Mouse (Mus musculus): ENCODE data around the gene Ormdl3.
A peak's percentile ranks its signal among the peaks of the same experiment; 100 is the strongest.
"Not testable (repeated sequence)": the region's sequence is repeated elsewhere in the genome, so short reads cannot be mapped to it uniquely, and the experiment has no call there.

Ormdl3 gene

DNA sequence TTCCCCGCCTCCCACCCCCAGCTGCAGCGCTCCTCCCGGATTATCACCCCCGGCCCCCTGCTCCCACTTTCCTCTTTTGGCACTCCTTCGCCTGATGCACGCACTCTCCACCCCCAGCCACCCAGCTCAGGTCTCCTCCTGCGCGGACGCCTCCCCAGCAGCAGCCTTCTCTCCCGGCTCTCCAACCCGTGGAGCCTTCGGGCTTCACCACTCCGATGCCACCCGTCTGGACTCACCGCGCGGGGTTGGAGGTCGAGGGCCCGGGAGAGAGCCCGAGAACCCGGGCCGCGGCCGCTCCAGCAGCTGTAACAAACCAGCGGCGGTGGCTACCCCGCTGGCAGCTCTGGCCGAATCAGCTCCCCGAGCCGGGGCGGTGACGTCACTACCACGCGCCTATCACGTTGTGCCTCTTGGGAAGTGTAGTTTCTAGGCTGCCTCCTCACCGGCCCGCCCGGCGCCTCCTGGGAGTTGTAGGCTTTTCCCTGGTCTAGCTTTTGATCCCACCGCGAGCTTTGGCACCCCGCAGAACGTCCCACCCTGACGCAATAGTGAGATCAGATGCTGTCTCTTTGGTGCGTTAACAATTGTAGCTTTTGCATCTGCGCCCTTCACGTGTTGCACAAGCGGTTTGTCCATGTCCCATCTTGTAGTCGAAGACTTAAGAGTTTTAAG is at the start of gene Ormdl3:
TSS of gene Ormdl3 (minus strand) at position 477 of the 672 bp plus-strand sequence.
- peak; percentile 96 for DNase-seq (ENCODE audit: low read depth, low spot score)

DNA sequence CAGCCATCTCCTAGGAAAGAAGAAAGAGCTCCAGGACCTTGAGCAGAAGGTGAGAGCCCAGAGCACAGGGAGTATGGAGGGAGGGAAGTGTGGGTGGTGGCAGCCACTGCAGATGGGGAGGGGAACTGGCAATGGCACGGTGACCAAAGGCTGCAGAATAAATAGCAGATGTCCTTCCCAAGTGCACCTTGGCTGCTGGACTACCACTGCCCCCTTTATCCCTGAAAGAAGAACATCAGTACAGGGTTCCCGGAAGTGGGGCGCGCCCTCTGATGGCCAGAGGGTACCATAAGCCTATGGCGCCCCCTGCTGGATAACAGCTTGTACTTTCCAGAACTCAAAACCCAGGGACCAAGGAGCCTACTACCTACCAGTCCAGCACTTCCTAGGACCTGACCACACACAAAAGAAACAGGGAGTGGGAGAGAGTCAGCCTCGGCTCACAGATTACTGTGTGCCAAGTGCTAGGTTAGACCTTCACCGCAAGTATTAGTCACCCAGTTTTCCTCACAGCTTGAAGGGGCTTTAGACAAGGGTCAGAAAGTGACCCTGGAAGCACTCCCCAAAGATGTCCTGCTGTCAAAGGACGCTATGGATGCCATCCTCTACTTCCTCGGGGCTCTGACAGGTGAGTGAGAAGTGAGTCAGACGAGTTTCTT is 48.3 kb upstream of the Ormdl3 start:
- DNase-seq (ENCODE audit: low read depth, low spot score), result peak; percentile 56

DNA sequence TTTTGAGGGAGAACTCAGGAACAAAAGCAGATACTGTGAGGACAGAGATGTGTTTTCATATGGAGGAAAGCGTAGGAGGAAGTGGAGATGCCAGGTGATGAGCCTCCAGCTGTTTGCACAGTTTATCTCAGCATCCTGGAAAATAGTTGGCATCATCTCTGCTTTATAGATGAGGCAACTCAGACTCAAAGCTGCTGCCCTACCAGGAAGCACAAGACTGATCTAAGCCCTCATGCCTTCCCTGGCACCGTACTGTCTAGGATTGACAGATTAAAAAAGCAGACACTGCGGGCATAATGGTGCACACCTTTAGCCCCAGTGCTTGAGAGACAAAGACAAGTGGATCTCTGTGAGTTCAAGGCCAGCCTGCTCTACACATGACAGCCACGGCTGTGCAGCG is 43.5 kb upstream of the Ormdl3 start:
- no peak for DNase-seq (ENCODE audit: low read depth, low spot score)

DNA sequence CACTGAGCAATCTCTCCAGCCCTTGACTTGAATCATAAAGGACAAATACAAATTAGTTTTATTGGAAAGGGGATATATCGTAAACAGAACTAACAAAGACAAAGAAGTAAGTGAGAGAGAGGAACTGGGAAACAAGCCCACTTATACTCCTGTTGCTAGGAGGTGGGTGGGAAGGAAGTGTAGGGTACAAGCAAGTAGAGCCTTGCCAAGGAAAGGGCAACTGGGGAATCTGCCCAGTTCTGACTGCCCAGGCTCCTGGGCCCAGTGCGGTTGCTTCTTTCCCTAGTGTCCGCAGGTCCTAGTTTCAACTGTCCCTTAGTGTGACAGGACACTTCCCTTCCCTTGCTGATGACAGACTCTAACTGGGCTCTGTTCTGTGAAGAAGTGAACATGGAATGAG is 41.5 kb upstream of the Ormdl3 start:
- no peak for DNase-seq (ENCODE audit: low read depth, low spot score)

DNA sequence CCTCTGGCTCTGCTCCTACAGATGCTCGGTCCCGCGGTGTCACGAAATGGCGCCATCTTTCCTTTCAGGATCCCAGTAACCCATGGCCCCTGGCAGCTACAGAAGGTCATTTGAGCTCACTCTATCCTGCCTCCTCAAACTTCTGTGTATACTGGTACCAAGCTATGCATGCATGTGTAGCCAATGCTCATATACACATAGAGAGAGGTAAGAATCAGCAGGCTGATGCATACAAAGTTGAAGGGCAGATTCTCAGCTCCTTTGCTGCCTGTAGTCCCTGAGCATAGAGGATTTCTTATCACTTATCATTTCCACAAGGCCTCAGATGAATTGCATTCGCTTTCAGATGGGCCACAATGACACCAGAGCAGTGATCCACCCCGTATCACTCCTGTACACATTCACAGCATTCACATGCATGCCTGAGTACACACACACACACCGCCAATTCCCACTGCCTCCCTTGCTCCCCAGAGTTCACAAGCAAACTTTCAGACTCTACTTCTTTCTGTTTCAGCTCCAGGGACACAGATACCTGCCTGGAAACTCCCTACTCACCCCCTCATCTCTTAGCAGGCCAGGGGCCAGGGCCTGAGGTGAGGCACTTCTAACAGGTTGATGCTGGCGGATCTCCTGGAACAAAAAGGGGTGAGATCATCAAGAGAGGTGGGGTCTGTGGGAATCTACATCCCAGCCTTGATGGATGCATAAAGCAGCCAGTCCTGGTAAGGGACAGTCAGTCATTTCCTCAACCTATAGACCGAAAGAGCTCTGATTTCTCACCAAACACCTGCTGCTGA is 38.6 kb upstream of the Ormdl3 start, which contains the start of the genes Gm12355 and Gsdma3:
TSS of gene Gm12355 (minus strand) at position 51 of the 800 bp plus-strand sequence.
TSS of gene Gsdma3 (plus strand) at position 750 of the 800 bp plus-strand sequence.
- DNase-seq (ENCODE audit: low read depth, low spot score), result no peak

DNA sequence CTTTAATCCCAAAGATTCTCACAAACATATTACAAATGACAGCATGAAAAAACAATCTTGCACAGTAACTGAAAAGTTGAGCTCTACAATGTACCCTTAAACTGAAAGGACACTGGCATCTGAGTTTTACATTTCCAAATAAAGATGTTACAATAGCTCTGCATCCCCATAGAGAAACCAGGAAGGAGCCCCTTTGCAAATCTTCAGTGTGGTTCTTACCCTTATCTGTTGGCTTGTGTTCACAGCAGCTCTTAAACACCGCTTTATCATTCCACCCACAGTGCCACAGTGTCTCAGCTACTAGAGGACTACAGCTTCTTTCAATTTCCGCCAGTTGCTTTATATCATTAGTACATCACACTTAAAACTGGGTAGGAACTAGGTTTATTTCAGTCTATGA is 37.2 kb upstream of the Ormdl3 start:
- DNase-seq (ENCODE audit: low read depth, low spot score), result not testable (repeated sequence)

DNA sequence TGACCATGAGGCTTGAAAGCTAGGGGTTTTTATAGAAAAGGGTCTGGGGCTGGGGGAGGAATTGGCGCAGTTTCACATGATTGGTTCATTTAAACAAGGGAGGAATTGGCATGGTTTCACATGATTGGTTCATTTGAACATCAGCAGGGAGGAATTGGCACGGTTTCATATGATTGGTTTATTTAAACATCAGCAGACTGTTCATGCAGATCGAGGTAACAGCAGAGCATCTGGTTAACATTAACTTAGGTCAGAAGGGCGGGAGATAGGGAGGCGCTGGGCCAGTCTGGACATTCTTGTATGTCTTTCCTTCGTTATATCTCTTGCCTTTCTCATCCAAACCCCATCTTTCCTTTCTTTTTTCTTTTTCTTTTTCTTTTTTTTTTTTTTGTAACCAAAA is 36.8 kb upstream of the Ormdl3 start:
- DNase-seq (ENCODE audit: low read depth, low spot score), result not testable (repeated sequence)

DNA sequence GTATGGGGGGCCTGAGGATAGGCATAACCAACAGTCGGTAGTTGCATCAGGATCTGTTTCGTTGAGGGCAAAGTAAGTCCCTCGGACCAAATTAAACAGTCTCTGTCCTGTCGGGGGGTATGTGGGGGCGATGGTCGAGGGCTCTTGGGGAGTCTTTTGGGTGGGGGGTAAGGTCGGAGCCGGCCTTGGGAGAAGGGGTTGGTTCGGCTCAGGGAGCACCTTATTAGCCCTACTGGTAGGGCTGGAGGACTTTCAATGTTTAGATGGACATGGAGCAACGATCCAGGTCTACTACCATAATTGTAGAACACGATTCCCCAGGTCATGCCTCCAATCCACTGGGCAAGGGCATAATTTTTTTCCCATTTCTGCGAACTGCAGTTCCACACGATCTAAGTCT is 33.6 kb upstream of the Ormdl3 start:
- DNase-seq (ENCODE audit: low read depth, low spot score), result no peak

DNA sequence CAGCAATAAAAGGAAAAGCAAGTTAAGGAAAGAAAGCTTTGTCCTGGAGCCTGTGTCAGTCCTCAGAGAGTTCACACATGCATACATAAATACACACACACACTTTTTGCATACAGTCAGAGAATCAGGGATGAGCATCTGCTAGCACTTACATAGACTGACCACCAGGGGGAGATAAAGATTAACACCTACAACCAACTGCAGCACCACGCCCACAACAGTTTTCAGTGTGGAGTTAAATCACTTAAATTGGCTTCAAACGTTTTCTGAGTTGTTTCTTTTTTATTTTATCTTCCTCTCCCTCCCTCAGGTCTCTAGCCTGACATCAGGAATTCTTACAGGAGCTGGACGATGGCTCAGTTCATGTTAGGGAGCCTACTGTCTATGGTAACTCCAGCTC is 19.6 kb upstream of the Ormdl3 start:
- DNase-seq (ENCODE audit: low read depth, low spot score), result peak; percentile 71

DNA sequence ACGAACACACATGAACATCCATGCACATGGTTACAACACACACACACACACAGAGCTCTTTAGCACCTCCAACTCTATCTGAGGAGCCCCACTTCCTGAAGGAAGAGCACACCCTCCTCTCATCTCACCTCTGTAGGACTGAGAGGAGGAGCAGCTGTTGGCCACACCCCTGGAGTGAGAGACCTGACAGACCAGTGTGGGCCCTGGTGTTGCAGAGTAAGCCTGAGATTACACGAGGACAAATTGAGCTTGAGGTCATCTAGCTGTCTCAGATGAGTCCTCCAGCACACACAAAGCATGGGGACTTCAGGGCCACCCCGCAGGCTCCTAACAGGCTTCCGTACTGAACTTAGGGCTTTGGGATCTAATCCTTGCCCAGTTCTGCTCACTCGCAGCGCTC is 17.7 kb upstream of the Ormdl3 start:
- not testable (repeated sequence) for DNase-seq (ENCODE audit: low read depth, low spot score)

DNA sequence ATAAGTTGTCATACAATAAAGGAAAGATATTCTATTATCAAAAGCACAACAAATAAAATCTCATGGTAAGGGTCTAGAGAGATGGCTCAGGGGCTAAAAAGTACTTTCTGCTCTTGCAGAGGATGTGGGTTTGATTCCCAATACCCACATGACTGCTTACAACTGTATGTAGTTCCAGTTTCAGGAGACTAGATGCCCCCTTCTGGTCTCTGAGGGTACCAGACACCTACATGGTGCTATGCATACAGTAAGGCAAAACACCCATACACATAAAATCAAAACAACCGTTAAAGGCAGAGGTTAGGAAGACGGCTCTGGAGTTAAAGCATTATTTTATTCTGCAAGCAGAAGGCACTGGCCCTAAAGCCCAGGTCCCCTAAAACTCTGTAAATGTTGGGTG is 16.8 kb upstream of the Ormdl3 start:
- no peak for DNase-seq (ENCODE audit: low read depth, low spot score)

DNA sequence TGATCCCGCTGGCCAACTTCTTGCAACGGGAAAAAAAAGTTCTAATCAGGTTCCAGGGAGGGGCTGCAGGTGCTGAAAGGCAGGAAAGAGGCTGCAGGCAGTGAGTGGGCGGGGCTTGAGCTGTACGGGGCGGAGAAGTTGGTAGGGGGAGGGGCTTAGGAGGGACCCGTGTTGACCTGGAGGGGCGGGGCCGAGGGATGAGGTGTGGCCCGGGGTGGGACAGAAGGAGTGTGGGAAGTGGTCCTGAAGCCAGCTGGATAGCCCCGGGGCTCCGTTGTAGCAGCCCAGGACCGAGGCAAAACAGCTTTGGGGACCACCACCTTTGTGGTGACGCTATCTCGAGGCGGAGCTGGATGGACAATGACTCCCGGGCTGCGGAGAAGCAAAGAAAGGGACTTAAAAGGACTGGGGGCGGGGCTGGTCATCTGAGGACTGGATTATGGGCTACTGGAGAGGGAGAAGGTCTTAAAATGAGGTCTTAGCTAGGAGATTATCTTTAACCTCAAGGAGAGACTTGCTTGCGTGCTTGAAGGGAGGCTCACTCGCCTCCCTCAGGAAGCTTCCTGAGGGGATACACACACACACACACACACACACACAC is 15.0 kb upstream of the Ormdl3 start:
- DNase-seq (ENCODE audit: low read depth, low spot score), result peak; percentile 29

DNA sequence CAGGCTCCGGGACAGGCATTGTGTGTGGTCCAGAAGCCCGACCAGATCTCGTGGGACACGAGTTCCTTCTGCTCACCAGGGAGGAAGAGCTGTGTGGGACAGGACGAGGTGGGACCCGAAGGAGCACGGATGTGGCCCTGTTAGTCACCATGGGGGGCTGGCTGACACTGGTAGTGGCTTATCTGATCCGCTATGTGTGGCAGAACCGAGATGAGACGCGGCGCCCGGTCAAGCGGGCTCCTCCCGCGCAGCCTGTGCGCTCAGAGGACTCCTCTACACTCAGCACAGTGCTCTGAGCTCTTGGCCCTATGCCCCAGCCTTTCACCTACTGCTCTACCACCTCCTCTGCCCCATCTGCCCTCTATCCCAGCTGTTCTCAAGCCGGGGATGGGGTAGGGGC is 12.1 kb upstream of the Ormdl3 start:
- no peak for DNase-seq (ENCODE audit: low read depth, low spot score)

DNA sequence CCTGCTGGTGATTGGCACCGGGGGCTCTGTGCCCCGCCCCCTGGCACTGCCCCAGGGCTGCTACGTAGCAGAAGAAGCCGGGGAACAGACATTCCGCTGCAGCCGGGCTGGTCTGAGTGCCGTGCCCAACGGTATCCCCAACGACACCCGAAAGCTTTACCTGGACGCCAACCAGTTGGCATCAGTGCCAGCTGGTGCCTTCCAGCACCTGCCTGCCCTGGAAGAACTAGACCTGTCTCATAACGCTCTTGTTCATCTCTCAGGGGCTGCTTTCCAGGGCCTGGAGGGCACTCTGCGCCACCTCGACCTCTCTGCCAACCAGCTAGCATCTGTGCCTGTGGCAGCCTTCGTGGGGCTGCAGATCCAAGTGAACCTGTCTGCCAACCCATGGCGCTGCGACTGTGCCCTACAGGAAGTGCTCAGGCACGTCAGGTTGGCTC is 11.7 kb upstream of the Ormdl3 start:
- DNase-seq (ENCODE audit: low read depth, low spot score), result no peak

DNA sequence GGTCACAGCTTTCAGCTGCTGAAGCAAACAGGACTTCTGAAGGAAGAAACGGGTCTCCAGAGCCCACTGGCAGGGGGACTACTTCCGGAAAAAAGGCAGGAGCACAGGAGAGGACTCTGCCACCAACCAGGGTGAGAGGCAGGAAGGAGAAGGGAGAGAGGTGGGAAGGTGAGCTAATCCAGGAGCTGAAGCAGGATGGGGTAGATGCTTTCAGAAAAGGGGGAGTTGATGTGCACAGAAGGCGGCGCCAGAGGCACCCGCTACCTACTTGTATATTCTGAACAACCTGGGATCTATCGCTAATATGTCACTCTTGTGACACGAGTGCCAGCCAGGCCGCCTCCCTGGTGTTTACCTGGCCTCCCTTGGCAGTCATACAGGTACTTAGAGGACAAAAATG is 10.8 kb upstream of the Ormdl3 start, which contains the start of gene Lrrc3c:
TSS of gene Lrrc3c (plus strand) at position 301 of the 400 bp plus-strand sequence.
- DNase-seq (ENCODE audit: low read depth, low spot score), result no peak

DNA sequence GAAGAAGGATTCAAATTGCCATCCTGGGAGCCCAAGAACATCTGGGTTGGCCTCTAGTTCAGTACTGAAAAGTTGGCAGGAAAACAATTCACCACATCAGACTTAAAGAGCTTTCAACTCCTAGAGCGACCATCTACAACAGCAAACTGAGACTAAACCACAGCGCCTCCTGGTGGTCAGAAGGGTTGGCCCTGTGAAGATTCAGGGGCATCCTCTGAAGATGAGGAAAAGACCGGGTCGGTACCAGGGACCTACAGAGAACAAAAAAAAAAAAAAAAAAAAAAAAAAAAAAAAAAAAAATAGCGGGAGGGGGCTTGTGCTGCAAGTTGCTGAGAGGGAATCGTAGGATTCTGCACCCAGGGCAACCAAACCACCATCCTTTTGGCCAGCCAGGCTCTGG is 10.2 kb upstream of the Ormdl3 start:
- peak; percentile 86 for DNase-seq (ENCODE audit: low read depth, low spot score)

DNA sequence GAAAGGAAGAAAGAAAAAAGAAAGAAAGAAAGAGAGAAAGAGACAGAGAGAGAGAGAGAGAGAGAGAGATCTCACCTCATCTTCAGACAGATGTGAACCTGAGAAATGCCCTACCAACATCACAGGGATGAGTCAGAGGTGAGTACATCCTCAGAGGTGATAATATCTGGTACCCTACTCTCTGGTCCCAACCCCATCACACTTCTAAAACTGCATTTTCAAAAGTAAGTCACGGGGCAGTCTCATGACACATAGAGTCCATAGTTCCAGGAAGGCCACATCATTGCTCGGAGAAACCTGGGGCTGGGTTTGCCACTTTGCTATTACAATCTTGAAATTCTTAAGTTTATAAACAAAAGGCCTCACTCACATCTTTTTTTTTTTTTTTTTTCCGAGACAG is 8.8 kb upstream of the Ormdl3 start:
- peak; percentile 50 for DNase-seq (ENCODE audit: low read depth, low spot score)

DNA sequence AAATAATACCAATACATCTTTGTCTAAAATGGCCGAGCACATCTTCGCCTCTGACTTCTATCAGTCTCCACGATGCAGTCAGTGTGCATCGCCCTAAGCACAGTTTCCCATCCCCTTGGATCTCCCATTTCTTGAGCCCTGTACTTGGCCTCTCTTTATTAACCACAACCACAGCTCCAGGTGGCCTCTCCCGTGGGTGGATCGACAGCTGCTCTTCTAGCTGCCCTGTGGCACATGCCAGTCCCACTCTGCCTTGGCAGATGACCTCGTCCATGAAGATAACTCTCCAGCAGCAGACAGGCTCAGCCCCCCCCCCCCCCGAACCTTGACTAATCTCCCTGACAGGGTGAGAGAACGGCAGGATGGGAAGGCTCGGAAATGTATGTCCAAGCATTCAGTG is 8.3 kb upstream of the Ormdl3 start:
- no peak for DNase-seq (ENCODE audit: low read depth, low spot score)

DNA sequence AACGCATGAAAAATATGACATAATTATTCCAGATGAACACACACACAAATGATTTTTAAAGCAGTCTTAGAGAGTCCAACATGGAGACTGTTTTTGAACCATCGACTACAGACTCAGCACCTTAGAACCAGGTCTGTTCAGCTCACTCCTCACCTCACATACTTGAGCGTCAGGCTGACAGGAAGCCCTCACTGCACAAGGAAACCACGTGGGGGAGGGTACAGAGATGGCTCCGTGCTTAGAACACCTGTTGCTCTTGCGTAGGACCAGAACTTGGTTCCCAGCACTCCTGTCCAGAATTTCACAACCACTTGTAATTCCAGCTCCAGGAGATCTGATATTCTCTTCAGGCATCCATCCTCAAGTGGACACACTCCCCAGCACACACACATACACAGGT is 7.9 kb upstream of the Ormdl3 start:
- DNase-seq (ENCODE audit: low read depth, low spot score), result peak; percentile 58

DNA sequence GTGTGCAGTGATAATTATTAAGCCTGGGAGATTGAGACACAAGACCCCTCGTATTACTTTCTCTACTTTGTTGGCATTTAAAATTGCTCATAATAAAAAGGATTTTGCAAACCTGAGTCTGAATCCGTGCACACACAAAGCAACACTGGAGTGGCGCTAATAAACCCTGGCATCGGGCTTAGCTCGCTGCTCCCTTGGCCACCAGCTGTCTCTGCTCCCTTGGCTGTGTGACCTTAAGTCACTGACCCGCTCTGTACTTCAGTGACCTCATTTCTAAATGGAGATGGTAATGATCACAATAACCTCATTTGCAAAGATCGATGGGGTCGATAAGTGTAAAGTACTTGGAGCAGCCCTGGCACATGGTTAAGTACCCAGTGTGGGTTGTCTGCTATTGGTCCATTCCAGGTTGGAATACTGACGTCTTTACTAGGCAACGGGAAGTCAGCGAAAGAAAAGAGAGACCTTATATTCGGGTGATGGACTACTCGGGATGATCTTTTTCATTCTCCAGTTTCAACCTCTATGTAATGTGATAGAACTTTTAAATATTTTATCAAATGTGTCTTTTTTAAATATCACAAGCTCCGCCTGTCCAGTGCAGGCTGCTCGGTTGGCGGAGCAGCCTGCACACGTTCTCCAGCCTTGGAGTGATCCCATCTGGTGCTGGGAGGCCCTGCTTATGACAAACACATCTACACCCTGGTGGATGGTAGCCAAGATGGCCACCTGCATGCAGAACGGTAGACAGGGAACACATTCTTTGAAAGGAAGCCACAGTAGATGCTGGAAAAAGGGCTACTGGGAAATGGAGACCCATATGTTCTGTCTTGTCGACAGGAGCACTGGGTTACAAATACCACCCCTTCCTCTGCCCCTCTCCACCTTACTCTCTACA is 3.6 kb upstream of the Ormdl3 start:
- DNase-seq (ENCODE audit: low read depth, low spot score), result no peak

DNA sequence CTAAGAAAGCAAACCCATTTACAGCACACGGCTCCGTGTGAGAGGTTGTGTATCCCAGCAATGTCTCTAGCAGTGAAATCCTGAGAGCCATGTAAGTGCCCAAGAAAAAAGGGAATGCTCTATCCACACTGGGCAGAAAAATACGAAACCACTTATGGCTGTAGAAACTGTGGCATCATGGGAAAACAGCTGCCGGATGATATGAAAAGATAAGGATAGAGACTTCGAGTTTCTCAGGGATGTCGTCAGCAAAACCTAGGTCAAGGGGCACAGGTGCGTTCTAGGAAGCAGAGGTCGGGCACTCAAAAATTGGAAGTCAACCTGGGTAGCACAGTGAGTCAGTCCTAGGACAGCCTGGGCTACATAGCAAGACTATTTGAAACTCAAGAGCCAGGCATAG is 2.1 kb upstream of the Ormdl3 start:
- DNase-seq (ENCODE audit: low read depth, low spot score), result no peak

Measured in CD4-positive helper T cell, adult 2 months (primary cell).